ENCODE assay signal across 12 mouse cellular contexts in genomic region chr7:109524763-109525162, GRCm38 (mm10). TPM values are rescaled to one million over a fixed set of nuclear protein-coding genes. Genes with fewer than 3 reads are reported as not detected.
DNase-seq lines count a peak whose midpoint lies in the region; ATAC-seq and TF ChIP-seq lines count a peak whose summit lies in the region.
"Had no signal": no experiment of that assay in that cellular context is flagged by ENCODE, and none has a peak within 500 bp of the region (broad histone marks: within the 10 kb centered on the region; RNA-seq: fewer than 3 reads in every experiment).

No protein-coding gene starts in this region.

- H3K9me3 ChIP-seq in intestine, embryonic 15.5 days, result no peaks in the 10 kb centered on the region
- H3K9me3 ChIP-seq in intestine, postnatal 0 days (ENCODE audit: control insufficient read depth), result no peaks in the 10 kb centered on the region
- H3K9me3 ChIP-seq in stomach, embryonic 16.5 days (replicated peaks; ENCODE audit: control insufficient read depth, low read length), result no peaks in the 10 kb centered on the region
- no peaks in the 10 kb centered on the region for H3K9me3 ChIP-seq in stomach, postnatal 0 days (ENCODE audit: control insufficient read depth, low read length)
- no peaks in the 10 kb centered on the region for H3K9me3 ChIP-seq in neural tube, embryonic 15.5 days (replicated peaks)
- H3K9me3 ChIP-seq: limb, embryonic 12.5 days had no signal

- H3K27me3 ChIP-seq in intestine, embryonic 15.5 days (replicated peaks), result no peaks in the 10 kb centered on the region
- no peaks in the 10 kb centered on the region for H3K27me3 ChIP-seq in intestine, postnatal 0 days (replicated peaks; ENCODE audit: control insufficient read depth, insufficient read depth, low read length)
- H3K27me3 ChIP-seq in stomach, embryonic 16.5 days (ENCODE audit: control insufficient read depth, insufficient read depth, low read length), result no peaks in the 10 kb centered on the region
- no peaks in the 10 kb centered on the region for H3K27me3 ChIP-seq in stomach, postnatal 0 days (ENCODE audit: control insufficient read depth, insufficient read depth, low read length)
- no peaks in the 10 kb centered on the region for H3K27me3 ChIP-seq in neural tube, embryonic 15.5 days (replicated peaks)
- H3K27me3 ChIP-seq: limb, embryonic 12.5 days had no signal

- no peak; the same call in 1 of the 2 replicates for TF ChIP-seq POLR2A in embryonic fibroblast, embryonic 13.5 days (IDR thresholded peaks at IDR 0.05; ENCODE audit: low read depth, low read length)

- no peak for TF ChIP-seq EP300 in stomach, postnatal 0 days (optimal IDR thresholded peaks at IDR 0.05)

- 70% methylated on average over 3 of the region's 3 CpGs for WGBS in intestine, embryonic 15.5 days
- 65% methylated on average over 3 of the region's 3 CpGs for WGBS in intestine, postnatal 0 days
- WGBS in stomach, embryonic 16.5 days, result 74% methylated on average over 3 of the region's 3 CpGs
- 70% methylated on average over 3 of the region's 3 CpGs for WGBS in stomach, postnatal 0 days
- WGBS in neural tube, embryonic 15.5 days, result 90% methylated on average over 3 of the region's 3 CpGs

- H3K4me3 ChIP-seq in intestine, embryonic 15.5 days (replicated peaks), result no peak overlapping the region
- H3K4me3 ChIP-seq in intestine, postnatal 0 days (ENCODE audit: low read depth, low read length), result no peak overlapping the region
- no peak overlapping the region for H3K4me3 ChIP-seq in stomach, embryonic 16.5 days (replicated peaks; ENCODE audit: low read length)
- H3K4me3 ChIP-seq in stomach, postnatal 0 days (ENCODE audit: low read depth, low read length), result no peak overlapping the region
- H3K4me3 ChIP-seq in embryonic fibroblast, embryonic 13.5 days (ENCODE audit: insufficient read depth, low read length), result no peak overlapping the region
- H3K4me3 ChIP-seq in neural tube, embryonic 15.5 days (replicated peaks), result no peak overlapping the region
- H3K4me3 ChIP-seq: erythroblast, embryonic 14.5 days; limb, embryonic 12.5 days had no signal

- TF ChIP-seq CTCF in intestine, postnatal 0 days (IDR thresholded peaks at IDR 0.05; ENCODE audit: low read depth), result no peak
- no peak for TF ChIP-seq CTCF in stomach, postnatal 0 days (IDR thresholded peaks at IDR 0.05; ENCODE audit: low read depth)
- no peak for TF ChIP-seq CTCF in embryonic fibroblast, embryonic 13.5 days (IDR thresholded peaks at IDR 0.05; ENCODE audit: borderline replicate concordance, insufficient read depth, low read length)

- H3K9ac ChIP-seq in intestine, embryonic 15.5 days, result no peak overlapping the region
- H3K9ac ChIP-seq in intestine, postnatal 0 days (ENCODE audit: low read depth, low read length), result no peak overlapping the region
- no peak overlapping the region for H3K9ac ChIP-seq in stomach, embryonic 16.5 days (ENCODE audit: low read length)
- no peak overlapping the region for H3K9ac ChIP-seq in stomach, postnatal 0 days (ENCODE audit: low read length)
- H3K9ac ChIP-seq in neural tube, embryonic 15.5 days (replicated peaks), result no peak overlapping the region
- H3K9ac ChIP-seq: limb, embryonic 12.5 days had no signal

- ATAC-seq in intestine, embryonic 15.5 days, result no peak
- ATAC-seq in intestine, postnatal 0 days, result no peak
- no peak for ATAC-seq in stomach, embryonic 16.5 days (ENCODE audit: insufficient read depth, low FRiP score)
- no peak for ATAC-seq in stomach, postnatal 0 days (ENCODE audit: low FRiP score, low TSS enrichment)
- no peak for ATAC-seq in neural tube, embryonic 15.5 days (ENCODE audit: low FRiP score)

- peaks cover 11% of the 10 kb centered on the region for H3K4me1 ChIP-seq in intestine, embryonic 15.5 days (replicated peaks)
- no peaks in the 10 kb centered on the region for H3K4me1 ChIP-seq in intestine, postnatal 0 days (replicated peaks; ENCODE audit: control insufficient read depth, insufficient read depth, low read length)
- H3K4me1 ChIP-seq in stomach, embryonic 16.5 days (ENCODE audit: control insufficient read depth, insufficient read depth, low read length), result peaks cover 22% of the 10 kb centered on the region
- H3K4me1 ChIP-seq in stomach, postnatal 0 days (replicated peaks; ENCODE audit: control insufficient read depth, insufficient read depth), result no peaks in the 10 kb centered on the region
- peaks cover 15% of the 10 kb centered on the region for H3K4me1 ChIP-seq in embryonic fibroblast, embryonic 13.5 days (ENCODE audit: control insufficient read depth, insufficient read depth, low read length)
- H3K4me1 ChIP-seq in neural tube, embryonic 15.5 days, result peaks cover 22% of the 10 kb centered on the region

- peaks cover 42% of the 10 kb centered on the region for H3K36me3 ChIP-seq in intestine, embryonic 15.5 days
- peaks cover 87% of the 10 kb centered on the region for H3K36me3 ChIP-seq in intestine, postnatal 0 days (ENCODE audit: control insufficient read depth, insufficient read depth)
- H3K36me3 ChIP-seq in stomach, embryonic 16.5 days (ENCODE audit: control insufficient read depth, insufficient read depth, low read length), result peaks cover 8% of the 10 kb centered on the region
- H3K36me3 ChIP-seq in stomach, postnatal 0 days (ENCODE audit: control insufficient read depth, insufficient read depth, low read length), result peaks cover 15% of the 10 kb centered on the region
- peaks cover 59% of the 10 kb centered on the region for H3K36me3 ChIP-seq in neural tube, embryonic 15.5 days

- intact Hi-C loops in heart, postnatal 14 days (cut with DNase I), result no loop called here

- no peak overlapping the region for H3K4me2 ChIP-seq in intestine, embryonic 15.5 days (replicated peaks)
- H3K4me2 ChIP-seq in intestine, postnatal 0 days (replicated peaks; ENCODE audit: low read depth), result no peak overlapping the region
- no peak overlapping the region for H3K4me2 ChIP-seq in stomach, embryonic 16.5 days (ENCODE audit: low read depth, low read length)
- no peak overlapping the region for H3K4me2 ChIP-seq in stomach, postnatal 0 days (replicated peaks; ENCODE audit: low read depth)
- no peak overlapping the region for H3K4me2 ChIP-seq in neural tube, embryonic 15.5 days
- H3K4me2 ChIP-seq: heart, embryonic 11.5 days; limb, embryonic 12.5 days had no signal

- no peak for DNase-seq in stomach, postnatal 0 days (ENCODE audit: low spot score)
- DNase-seq in heart, postnatal 14 days, result no peak
- no peak for DNase-seq in adrenal gland, postnatal 14 days
- DNase-seq: kidney, postnatal 4 days had no signal

- 0 out of 2 replicates have a peak overlapping the region, but pooled peaks have one; percentile 4 for H3K27ac ChIP-seq in intestine, embryonic 15.5 days
- H3K27ac ChIP-seq in intestine, postnatal 0 days (ENCODE audit: low read depth, low read length), result no peak overlapping the region; the same call in 1 of the 2 replicates
- peak overlapping the region; percentile 42; the same call in 1 of the 2 replicates for H3K27ac ChIP-seq in stomach, embryonic 16.5 days (ENCODE audit: low read length)
- H3K27ac ChIP-seq in stomach, postnatal 0 days (replicated peaks), result no peak overlapping the region
- H3K27ac ChIP-seq in embryonic fibroblast, embryonic 13.5 days (ENCODE audit: insufficient read depth, low read length), result peak overlapping the region; percentile 66
- H3K27ac ChIP-seq in neural tube, embryonic 15.5 days (replicated peaks), result peak overlapping the region; percentile 35; the same call in 1 of the 2 replicates

RNA-seq across cellular contexts. Expression of gene Rpl27a, which starts 5.8 kb away (rescaled TPM):
- 138 and 145 TPM in 2 replicates for polyA plus RNA-seq in intestine, embryonic 15.5 days (2015; fragmentation: Nextera tagmentation; extraction: Ambion mirVana)
- 81.0 and 95.7 TPM in 2 replicates for polyA plus RNA-seq in intestine, postnatal 0 days (2015; fragmentation: Nextera tagmentation; extraction: Ambion mirVana)
- 109 and 128 TPM in 2 replicates for polyA plus RNA-seq in stomach, embryonic 16.5 days (2015; fragmentation: Nextera tagmentation; extraction: Ambion mirVana)
- 122 and 123 TPM in 2 replicates for polyA plus RNA-seq in stomach, postnatal 0 days (2015; fragmentation: Nextera tagmentation; extraction: Ambion mirVana)
- polyA plus RNA-seq in embryonic fibroblast, embryonic 13.5 days (2011; ENCODE audit: insufficient read length, low read depth, missing spikeins), result 433 and 456 TPM in 2 replicates
- polyA plus RNA-seq in neural tube, embryonic 15.5 days (2015; fragmentation: Nextera tagmentation; extraction: Ambion mirVana), result 81.6 and 93.8 TPM in 2 replicates
- total RNA-seq in heart, postnatal 14 days (2021), result 100 to 1,000 TPM; 100 to 103 TPM
- 244 and 276 TPM in 2 replicates for total RNA-seq in adrenal gland, postnatal 14 days (2021)

RNA-seq across cellular contexts. Expression of gene Trim66, which starts 16.8 kb away (rescaled TPM):
- 0.01 TPM in 2 replicates for polyA plus RNA-seq in intestine, embryonic 15.5 days (2015; fragmentation: Nextera tagmentation; extraction: Ambion mirVana)
- 0.01 and 0.05 TPM in 2 replicates for polyA plus RNA-seq in intestine, postnatal 0 days (2015; fragmentation: Nextera tagmentation; extraction: Ambion mirVana)
- polyA plus RNA-seq in stomach, embryonic 16.5 days (2015; fragmentation: Nextera tagmentation; extraction: Ambion mirVana), result 0.02 and 0.09 TPM in 2 replicates
- polyA plus RNA-seq in stomach, postnatal 0 days (2015; fragmentation: Nextera tagmentation; extraction: Ambion mirVana), result 0.02 TPM in 2 replicates
- polyA plus RNA-seq in embryonic fibroblast, embryonic 13.5 days (2011; ENCODE audit: insufficient read length, low read depth, missing spikeins), result 3.2 and 8.7 TPM in 2 replicates
- polyA plus RNA-seq in neural tube, embryonic 15.5 days (2015; fragmentation: Nextera tagmentation; extraction: Ambion mirVana), result 0.47 and 0.73 TPM in 2 replicates
- under 1 TPM; 0.02 to 0.12 TPM for total RNA-seq in heart, postnatal 14 days (2021)
- total RNA-seq in adrenal gland, postnatal 14 days (2021), result 0.70 and 0.90 TPM in 2 replicates
- polyA plus RNA-seq: erythroblast, embryonic 14.5 days had no signal

Comparison
In these comparisons a context has a peak if more than half of its experiments do, and no peak if none do; other contexts are left out.
1. H3K27ac ChIP-seq: peak in intestine, embryonic 15.5 days (single experiment), stomach, embryonic 16.5 days (single experiment), embryonic fibroblast, embryonic 13.5 days (single experiment) and neural tube, embryonic 15.5 days (single experiment); none in intestine, postnatal 0 days (single experiment) and stomach, postnatal 0 days (single experiment).